Mouse (Mus musculus): Measurements from ENCODE around the gene Slx1b. TPM values are rescaled to one million over a fixed set of nuclear protein-coding genes. Genes with fewer than 3 reads are reported as not detected.

The Slx1b gene
- total and polyA plus RNA-seq, 2 experiments, result 4.1 to 15.4 TPM

- DNase-seq (ENCODE audit: extremely low read depth, low read depth, low spot score), result no peak
- 90% methylated on average over 3 of the region's 3 CpGs for WGBS
- TF ChIP-seq CTCF (IDR thresholded peaks at IDR 0.05; ENCODE audit: low read depth, low read length) (no peak), POLR2A (IDR thresholded peaks at IDR 0.05; ENCODE audit: extremely low read depth, insufficient read depth, low read length) (no peak)
- Histone ChIP-seq H3K36me3 (ENCODE audit: control insufficient read depth, insufficient read depth, low read length) (no peaks in the 10 kb centered on the region), H3K4me3 (ENCODE audit: insufficient read depth, low read depth, low read length) (no peak overlapping the region), H3K4me1 (ENCODE audit: control insufficient read depth, insufficient read depth, low read length) (no peaks in the 10 kb centered on the region), H3K27me3 (ENCODE audit: control insufficient read depth, insufficient read depth, low read length) (no peaks in the 10 kb centered on the region), H3K9ac (ENCODE audit: low read depth, low read length) (no peak overlapping the region), H3K79me2 (ENCODE audit: control insufficient read depth, insufficient read depth, low read length) (no peaks in the 10 kb centered on the region), H3K27ac (replicated peaks; ENCODE audit: insufficient read depth, low read depth, low read length) (no peak overlapping the region)
Measured at GRCm38 (mm10) chr7:126717566-126717965, 22.0 kb upstream of the Slx1b start.

GRCm38 (mm10) chr7:126715679-126716078 lies 20.1 kb upstream of the Slx1b start:
- no peak overlapping the region for H3K4me3 ChIP-seq (ENCODE audit: insufficient read depth, low read depth, low read length)
- H3K36me3 ChIP-seq (ENCODE audit: control insufficient read depth, insufficient read depth, low read length), result no peaks in the 10 kb centered on the region
- no peaks in the 10 kb centered on the region for H3K4me1 ChIP-seq (ENCODE audit: control insufficient read depth, insufficient read depth, low read length)
- no peaks in the 10 kb centered on the region for H3K27me3 ChIP-seq (ENCODE audit: control insufficient read depth, insufficient read depth, low read length)
- DNase-seq (ENCODE audit: extremely low read depth, low read depth, low spot score), result no peak
- no peaks in the 10 kb centered on the region for H3K79me2 ChIP-seq (ENCODE audit: control insufficient read depth, insufficient read depth, low read length)
- H3K27ac ChIP-seq (replicated peaks; ENCODE audit: insufficient read depth, low read depth, low read length), result no peak overlapping the region
- no peak overlapping the region for H3K9ac ChIP-seq (ENCODE audit: low read depth, low read length)
- TF ChIP-seq POLR2A (IDR thresholded peaks at IDR 0.05; ENCODE audit: extremely low read depth, insufficient read depth, low read length) (no peak), CTCF (IDR thresholded peaks at IDR 0.05; ENCODE audit: low read depth, low read length) (no peak)
- WGBS, result 85% methylated on average over 4 of the region's 4 CpGs

- Histone ChIP-seq H3K27ac (replicated peaks; ENCODE audit: insufficient read depth, low read depth, low read length) (no peak overlapping the region), H3K9ac (ENCODE audit: low read depth, low read length) (no peak overlapping the region), H3K79me2 (ENCODE audit: control insufficient read depth, insufficient read depth, low read length) (no peaks in the 10 kb centered on the region), H3K4me3 (ENCODE audit: insufficient read depth, low read depth, low read length) (no peak overlapping the region), H3K27me3 (ENCODE audit: control insufficient read depth, insufficient read depth, low read length) (no peaks in the 10 kb centered on the region), H3K36me3 (ENCODE audit: control insufficient read depth, insufficient read depth, low read length) (no peaks in the 10 kb centered on the region), H3K4me1 (ENCODE audit: control insufficient read depth, insufficient read depth, low read length) (no peaks in the 10 kb centered on the region)
- 89% methylated on average over 3 of the region's 3 CpGs for WGBS
- TF ChIP-seq POLR2A (IDR thresholded peaks at IDR 0.05; ENCODE audit: extremely low read depth, insufficient read depth, low read length), result no peak
- TF ChIP-seq CTCF (IDR thresholded peaks at IDR 0.05; ENCODE audit: low read depth, low read length), result no peak
- no peak for DNase-seq (ENCODE audit: extremely low read depth, low read depth, low spot score)
Measured at GRCm38 (mm10) chr7:126711910-126712309, 16.3 kb upstream of the Slx1b start.

- no peak for DNase-seq (ENCODE audit: extremely low read depth, low read depth, low spot score)
- H3K4me1 ChIP-seq (ENCODE audit: control insufficient read depth, insufficient read depth, low read length), result no peaks in the 10 kb centered on the region
Measured at GRCm38 (mm10) chr7:126710266-126710665, 14.7 kb upstream of the Slx1b start.

GRCm38 (mm10) chr7:126708175-126708952 lies 12.8 kb upstream of the Slx1b start:
- Histone ChIP-seq H3K79me2 (ENCODE audit: control insufficient read depth, insufficient read depth, low read length) (no peaks in the 10 kb centered on the region), H3K9ac (ENCODE audit: low read depth, low read length) (no peak overlapping the region), H3K36me3 (ENCODE audit: control insufficient read depth, insufficient read depth, low read length) (no peaks in the 10 kb centered on the region), H3K4me1 (ENCODE audit: control insufficient read depth, insufficient read depth, low read length) (no peaks in the 10 kb centered on the region), H3K4me3 (ENCODE audit: insufficient read depth, low read depth, low read length) (no peak overlapping the region), H3K27ac (replicated peaks; ENCODE audit: insufficient read depth, low read depth, low read length) (no peak overlapping the region), H3K27me3 (ENCODE audit: control insufficient read depth, insufficient read depth, low read length) (peaks cover 8% of the 10 kb centered on the region; the same call in 1 of the 2 replicates)
- TF ChIP-seq POLR2A (IDR thresholded peaks at IDR 0.05; ENCODE audit: extremely low read depth, insufficient read depth, low read length) (no peak), CTCF (IDR thresholded peaks at IDR 0.05; ENCODE audit: low read depth, low read length) (no peak)
- WGBS, result 83% methylated on average over 10 of the region's 10 CpGs
- no peak for DNase-seq (ENCODE audit: extremely low read depth, low read depth, low spot score)

More at GRCm38 (mm10) chr7:126710266-126710665, 14.7 kb upstream of the Slx1b start:
- Histone ChIP-seq H3K36me3 (ENCODE audit: control insufficient read depth, insufficient read depth, low read length) (no peaks in the 10 kb centered on the region), H3K27me3 (ENCODE audit: control insufficient read depth, insufficient read depth, low read length) (no peaks in the 10 kb centered on the region), H3K79me2 (ENCODE audit: control insufficient read depth, insufficient read depth, low read length) (no peaks in the 10 kb centered on the region), H3K27ac (replicated peaks; ENCODE audit: insufficient read depth, low read depth, low read length) (no peak overlapping the region), H3K4me3 (ENCODE audit: insufficient read depth, low read depth, low read length) (no peak overlapping the region), H3K9ac (ENCODE audit: low read depth, low read length) (no peak overlapping the region)
- 77% methylated on average over 4 of the region's 4 CpGs for WGBS
- TF ChIP-seq CTCF (IDR thresholded peaks at IDR 0.05; ENCODE audit: low read depth, low read length), result no peak
- TF ChIP-seq POLR2A (IDR thresholded peaks at IDR 0.05; ENCODE audit: extremely low read depth, insufficient read depth, low read length), result no peak
